Mouse (Mus musculus) bone marrow macrophage, adult 2 months (primary cell): ENCODE results near the gene Pdf.

Experiments used
- CTCF ChIP-seq: IDR thresholded peaks from 2 replicates; pipeline ENCODE4 v1.5.1; 2012; ENCODE audit warnings: low read depth, mild to moderate bottlenecking, low read length, moderate library complexity
- POLR2A ChIP-seq: IDR thresholded peaks from 2 replicates; pipeline ENCODE4 v1.6.1; 2012; ENCODE audit warnings: mild to moderate bottlenecking, low read depth, low read length, borderline replicate concordance

DNA sequence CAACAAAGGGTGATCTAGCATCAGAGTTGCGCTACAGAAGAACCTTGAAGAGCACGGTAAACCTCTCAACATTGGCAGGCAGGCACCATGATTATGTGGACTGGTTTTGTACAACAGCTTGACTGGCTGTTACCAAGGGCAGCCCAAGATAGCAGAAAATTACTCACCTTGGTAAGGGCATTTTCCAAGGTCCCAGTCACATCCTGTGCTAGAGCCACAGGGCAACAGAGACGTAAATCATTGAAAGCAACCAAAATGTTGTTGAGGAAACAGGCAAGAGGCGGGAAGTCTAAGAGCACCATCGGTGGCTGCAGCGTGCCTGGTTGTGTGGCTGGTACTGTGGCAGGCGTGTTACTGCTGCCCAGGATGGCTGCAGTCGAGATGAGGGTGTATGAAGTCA is 3.6 kb upstream of the Pdf start:
- no peak for TF ChIP-seq POLR2A
- no peak for TF ChIP-seq CTCF
